Mouse (Mus musculus): ENCODE results near the gene Micu2.

Gene Micu2

GRCm38 (mm10) chr14:57894346-57894745 is 104.7 kb downstream of the Micu2 start:
- no peak for DNase-seq (ENCODE audit: low spot score in 2 of 2)

GRCm38 (mm10) chr14:57892961-57893360 is 106.1 kb downstream of the Micu2 start:
- no peak for DNase-seq (ENCODE audit: low spot score in 2 of 2)

GRCm38 (mm10) chr14:57890011-57890842 is 108.8 kb downstream of the Micu2 start, which contains the start of gene Zdhhc20:
Gene Zdhhc20 (minus strand): TSS chr14:57890276.
- DNase-seq (ENCODE audit: low spot score in 2 of 2), result peak; percentile 91 to 94

- DNase-seq (ENCODE audit: low spot score in 2 of 2), result no peak
These were observed 109.5 kb downstream of the Micu2 start for GRCm38 (mm10) chr14:57889541-57890010.

GRCm38 (mm10) chr14:57887171-57887570 is 111.9 kb downstream of the Micu2 start:
- peak; percentile 35 to 51 for DNase-seq (ENCODE audit: low spot score in 2 of 2)

- no peak for DNase-seq (ENCODE audit: low spot score in 2 of 2)
These were observed 113.0 kb downstream of the Micu2 start for GRCm38 (mm10) chr14:57886032-57886431.

GRCm38 (mm10) chr14:57883341-57883740 is 115.7 kb downstream of the Micu2 start:
- no peak for DNase-seq (ENCODE audit: low spot score in 2 of 2)

GRCm38 (mm10) chr14:57882720-57883119 is 116.3 kb downstream of the Micu2 start:
- no peak for DNase-seq (ENCODE audit: low spot score in 2 of 2)

GRCm38 (mm10) chr14:57881793-57882192 is 117.3 kb downstream of the Micu2 start:
- DNase-seq (ENCODE audit: low spot score in 2 of 2), result peak; percentile 77 to 86

- DNase-seq (ENCODE audit: low spot score in 2 of 2), result no peak
These were observed 118.0 kb downstream of the Micu2 start for GRCm38 (mm10) chr14:57881074-57881473.

- no peak for DNase-seq (ENCODE audit: low spot score in 2 of 2)
These were observed 121.1 kb downstream of the Micu2 start for GRCm38 (mm10) chr14:57877921-57878320.

GRCm38 (mm10) chr14:57866676-57867276 is 132.3 kb downstream of the Micu2 start:
- no peak for DNase-seq (ENCODE audit: low spot score in 2 of 2)
